Mouse (Mus musculus) myocyte (in vitro differentiated cells): Measurements from ENCODE around the gene Plekha5. TPM values are rescaled to one million over a fixed set of nuclear protein-coding genes. Genes with fewer than 3 reads are reported as not detected.

Experiments
- H3K27me3 ChIP-seq: one replicate; pipeline ENCODE4 v1.6.1; 2011; ENCODE audit not compliant: control insufficient read depth, insufficient read depth, insufficient read length
- H3K36me3 ChIP-seq: one replicate; pipeline ENCODE4 v1.6.1; 2011; ENCODE audit not compliant: control insufficient read depth, insufficient read depth
- H3K4me2 ChIP-seq: one replicate; pipeline ENCODE4 v1.6.1; 2011; ENCODE audit warnings: low read depth, control low read depth
- H3K4me3 ChIP-seq: one replicate; pipeline ENCODE4 v1.5.1; 2011; ENCODE audit warnings: mild to moderate bottlenecking, control low read depth, moderate library complexity
- H3K79me2 ChIP-seq: one replicate; pipeline ENCODE4 v1.6.1; 2011; ENCODE audit not compliant: control insufficient read depth, insufficient read depth
- H3ac ChIP-seq: one replicate; pipeline ENCODE4 v1.6.1; 2011; ENCODE audit not compliant: control insufficient read depth, insufficient read length
- CEBPB ChIP-seq: IDR thresholded peaks from 2 replicates; pipeline ENCODE4 v1.6.1; 2011; ENCODE audit warnings: mild to moderate bottlenecking, moderate library complexity; ENCODE audit not compliant: poor library complexity, insufficient read depth, severe bottlenecking
- E2F4 ChIP-seq: IDR thresholded peaks from one replicate; pipeline ENCODE4 v1.6.1; 2011; ENCODE audit warnings: mild to moderate bottlenecking, control low read depth, moderate library complexity; ENCODE audit not compliant: insufficient read depth
- MAX ChIP-seq: IDR thresholded peaks from one replicate; pipeline ENCODE4 v1.6.1; 2011; ENCODE audit warnings: low read depth, mild to moderate bottlenecking, control low read depth
- MYOD1 ChIP-seq, 3 experiments: IDR thresholded peaks; one replicate each; pipeline ENCODE4 v1.6.1; 2011; ENCODE audit warnings: control low read depth in 2 of 3, low read depth in 2 of 3, mild to moderate bottlenecking in 2 of 3, moderate library complexity in 1 of 3; ENCODE audit not compliant: insufficient read length in 2 of 3, control insufficient read depth in 1 of 3
- MYOG ChIP-seq, 3 experiments: IDR thresholded peaks; one replicate each; pipeline ENCODE4 v1.6.1; 2011; ENCODE audit warnings: control low read depth in 2 of 3, low read depth in 2 of 3, mild to moderate bottlenecking in 2 of 3; ENCODE audit not compliant: insufficient read length in 2 of 3, control insufficient read depth in 1 of 3, insufficient read depth in 1 of 3
- POLR2A ChIP-seq: IDR thresholded peaks from one replicate; pipeline ENCODE4 v1.6.1; 2011; ENCODE audit warnings: low read depth, mild to moderate bottlenecking, control low read depth, moderate library complexity; ENCODE audit not compliant: insufficient read length
- POLR2AphosphoS2 ChIP-seq: IDR thresholded peaks from one replicate; pipeline ENCODE4 v1.6.1; 2011; ENCODE audit warnings: low read depth, control low read depth; ENCODE audit not compliant: insufficient read length
- REST ChIP-seq: IDR thresholded peaks from one replicate; pipeline ENCODE4 v1.6.1; 2011; ENCODE audit warnings: mild to moderate bottlenecking, control low read depth, moderate library complexity; ENCODE audit not compliant: insufficient read depth, insufficient read length
- SRF ChIP-seq: IDR thresholded peaks from one replicate; pipeline ENCODE4 v1.6.1; 2011; ENCODE audit warnings: low read depth; ENCODE audit not compliant: control insufficient read depth, insufficient read length
- TCF12 ChIP-seq: IDR thresholded peaks from one replicate; pipeline ENCODE4 v1.6.1; 2011; ENCODE audit warnings: mild to moderate bottlenecking, control low read depth; ENCODE audit not compliant: poor library complexity, insufficient read depth, severe bottlenecking
- TCF3 ChIP-seq: IDR thresholded peaks from one replicate; pipeline ENCODE4 v1.6.1; 2011; ENCODE audit warnings: low read depth, control low read depth; ENCODE audit not compliant: insufficient read length
- USF1 ChIP-seq: IDR thresholded peaks from one replicate; pipeline ENCODE4 v1.6.1; 2011; ENCODE audit warnings: low read depth, mild to moderate bottlenecking, control low read depth, moderate library complexity
- polyA plus RNA-seq: library from polyadenylated mRNA; unstranded; fragments of >200 nt; fragmentation: generic; extraction: Trizol; gene quantifications from one replicate; pipeline ENCODE4 v1.2.1, GENCODE M21; 2012; ENCODE audit warnings: missing spikeins

Gene Plekha5
- polyA plus RNA-seq, result 12.2 TPM

DNA sequence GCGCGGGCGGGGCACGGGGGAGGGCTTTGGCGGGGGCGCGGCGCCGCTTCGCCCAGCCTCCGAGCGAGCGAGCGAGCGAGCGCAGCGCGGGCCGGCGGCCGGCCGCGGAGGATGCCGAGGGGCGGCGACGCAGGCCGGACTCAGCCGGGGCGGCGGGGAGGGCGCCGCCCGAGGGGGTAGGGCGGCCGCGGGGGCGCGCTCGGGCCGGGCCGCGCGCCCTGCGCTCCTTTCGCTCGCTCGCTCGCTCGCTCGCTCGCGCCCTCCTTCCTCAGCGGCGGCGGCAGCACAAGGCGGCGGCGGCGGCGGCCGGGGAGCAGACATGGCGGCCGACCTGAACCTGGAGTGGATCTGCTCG is at the start of gene Plekha5:
Plekha5 (plus strand) TSS at position 209 of the 355 bp plus-strand sequence.
- Histone ChIP-seq H3K27me3 (no peaks in the 10 kb centered on the region), H3K36me3 (no peaks in the 10 kb centered on the region), H3K79me2 (no peaks in the 10 kb centered on the region), H3ac (peak within 1 kb of the TSS; percentile 74), H3K4me3 (peak within 1 kb of the TSS; percentile 61), H3K4me2 (peak within 1 kb of the TSS; percentile 71)
- TF ChIP-seq POLR2A, result peak; percentile 63
- peak; percentile 40 for TF ChIP-seq POLR2AphosphoS2
- no peak for TF ChIP-seq USF1
- no peak for TF ChIP-seq CEBPB
- TF ChIP-seq TCF3, result no peak

DNA sequence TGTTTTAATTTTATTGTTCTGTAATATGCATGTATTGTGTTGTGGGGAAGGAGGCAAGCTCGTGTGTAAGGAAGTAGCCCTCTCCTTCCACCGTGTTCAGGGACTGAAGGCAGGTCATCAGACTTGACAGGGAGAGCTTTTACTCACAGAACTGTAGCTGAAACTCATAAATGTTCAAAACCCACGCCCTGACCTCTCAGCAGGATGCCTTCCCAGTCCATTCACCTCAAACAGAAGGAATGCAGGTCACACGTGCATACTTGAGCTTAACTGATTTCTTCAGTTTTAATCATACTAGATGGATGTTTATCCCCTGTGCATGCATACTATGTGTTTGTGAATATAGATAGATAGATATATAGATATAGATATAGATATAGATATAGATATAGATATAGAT is 48.2 kb upstream of the Plekha5 start:
- Histone ChIP-seq H3ac (no peak overlapping the region), H3K4me3 (no peak overlapping the region), H3K79me2 (no peaks in the 10 kb centered on the region), H3K36me3 (no peaks in the 10 kb centered on the region), H3K4me2 (no peak overlapping the region), H3K27me3 (no peaks in the 10 kb centered on the region)
- TF ChIP-seq MYOD1 (IDR thresholded peaks at IDR 0.05; ENCODE audit: control insufficient read depth in 1 of 3, insufficient read length in 2 of 3, low read depth in 2 of 3), result no peak
- TF ChIP-seq TCF3, result no peak
- no peak for TF ChIP-seq POLR2AphosphoS2
- no peak for TF ChIP-seq MAX

DNA sequence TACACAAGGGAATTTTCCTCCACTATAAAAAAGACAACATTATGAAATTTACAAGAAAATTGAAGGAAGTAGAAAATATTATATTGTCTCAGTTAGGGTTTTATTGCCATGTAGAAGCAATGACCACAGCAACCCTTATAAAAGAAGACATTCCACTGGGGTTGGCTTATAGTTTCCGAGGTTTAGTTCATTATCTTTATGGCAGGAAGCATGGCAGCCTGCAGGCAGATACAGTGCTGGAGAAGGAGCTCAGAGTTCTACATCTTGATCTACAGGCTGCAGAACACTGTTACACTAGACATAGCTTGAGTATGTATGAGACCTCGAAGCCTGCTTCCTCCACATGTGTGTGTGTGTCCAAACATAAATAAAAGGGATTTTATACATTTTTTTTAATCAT is 43.3 kb upstream of the Plekha5 start:
- no peaks in the 10 kb centered on the region for H3K27me3 ChIP-seq
- TF ChIP-seq POLR2AphosphoS2 (no peak), CEBPB (no peak), E2F4 (no peak), MAX (no peak)
- H3K36me3 ChIP-seq, result no peaks in the 10 kb centered on the region
- H3ac ChIP-seq, result no peak overlapping the region
- no peaks in the 10 kb centered on the region for H3K79me2 ChIP-seq
- H3K4me2 ChIP-seq, result no peak overlapping the region
- no peak overlapping the region for H3K4me3 ChIP-seq

DNA sequence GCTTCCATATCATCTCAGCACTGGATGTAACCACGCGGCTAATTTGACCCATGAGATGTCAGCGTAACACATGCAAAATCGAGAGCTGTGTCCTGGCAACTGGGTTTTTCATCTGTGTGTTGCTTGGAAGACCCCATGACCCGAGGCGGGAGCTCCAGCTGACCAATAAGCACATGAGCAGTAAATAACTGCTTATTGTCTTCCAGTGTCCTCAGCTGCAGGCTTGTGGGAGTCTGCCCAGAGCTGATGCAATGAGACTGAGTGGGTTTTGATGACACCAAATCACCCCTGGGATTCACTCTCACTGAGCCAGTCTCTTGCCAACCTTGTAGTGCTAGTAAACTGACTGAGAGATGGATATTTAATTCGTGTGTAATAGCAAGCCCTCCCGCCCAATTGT is 42.7 kb upstream of the Plekha5 start:
- no peaks in the 10 kb centered on the region for H3K36me3 ChIP-seq
- no peak overlapping the region for H3K4me2 ChIP-seq
- TF ChIP-seq MYOG (IDR thresholded peaks at IDR 0.05; ENCODE audit: control insufficient read depth in 1 of 3, insufficient read depth in 1 of 3, insufficient read length in 2 of 3, low read depth in 2 of 3), result no peak
- TF ChIP-seq TCF3, result no peak
- no peak for TF ChIP-seq SRF
- TF ChIP-seq TCF12, result no peak
- no peak for TF ChIP-seq CEBPB
- TF ChIP-seq MAX, result no peak
- no peak for TF ChIP-seq POLR2AphosphoS2
- TF ChIP-seq REST, result no peak
- no peak for TF ChIP-seq USF1
- no peak for TF ChIP-seq E2F4
- no peak for TF ChIP-seq MYOD1 (IDR thresholded peaks at IDR 0.05; ENCODE audit: control insufficient read depth in 1 of 3, insufficient read length in 2 of 3, low read depth in 2 of 3)
- no peak for TF ChIP-seq POLR2A
- H3K79me2 ChIP-seq, result no peaks in the 10 kb centered on the region
- H3K4me3 ChIP-seq, result no peak overlapping the region
- no peak overlapping the region for H3ac ChIP-seq
- no peaks in the 10 kb centered on the region for H3K27me3 ChIP-seq

DNA sequence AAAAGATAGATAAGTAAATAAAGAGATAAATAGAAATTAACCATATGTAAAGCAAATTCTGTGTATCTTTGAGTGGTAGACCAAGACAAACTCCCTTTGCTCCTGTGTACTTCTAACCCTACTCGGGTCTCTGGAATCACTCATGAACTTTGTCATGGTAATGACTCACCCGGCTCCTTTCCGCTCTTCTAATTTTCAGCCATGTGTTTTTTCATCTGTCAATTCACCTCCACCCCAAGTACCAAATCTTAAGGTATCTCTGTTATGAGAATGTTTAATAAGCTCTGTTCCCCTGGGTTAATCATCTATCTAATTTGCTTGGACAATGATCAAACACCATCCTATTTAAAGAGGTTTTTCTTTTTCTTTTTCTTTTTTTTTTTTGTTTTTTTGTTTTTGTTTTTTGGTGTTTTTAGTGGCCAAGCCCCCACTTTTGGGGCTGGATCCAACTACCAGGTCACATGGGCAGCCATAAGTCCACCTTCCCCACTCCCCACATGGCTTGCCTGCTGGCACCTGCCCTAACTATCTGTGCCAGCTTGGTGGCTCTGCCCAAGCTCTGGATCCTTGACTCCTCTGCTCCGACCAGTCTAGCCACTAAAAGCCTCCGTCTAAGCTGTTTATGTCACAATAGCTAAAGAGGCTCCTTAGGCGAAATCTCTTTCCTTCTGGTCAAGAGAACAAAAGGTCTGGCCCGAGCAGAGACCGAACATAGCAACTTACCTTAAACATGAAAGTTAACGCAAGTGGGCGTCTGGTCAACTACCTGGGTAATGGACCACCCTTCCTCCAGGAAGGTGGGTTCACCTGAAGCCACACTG is 40.1 kb upstream of the Plekha5 start:
- H3K79me2 ChIP-seq, result no peaks in the 10 kb centered on the region
- no peak overlapping the region for H3K4me2 ChIP-seq
- no peak overlapping the region for H3K4me3 ChIP-seq
- TF ChIP-seq CEBPB (no peak), POLR2A (no peak), E2F4 (no peak), TCF12 (no peak), TCF3 (no peak), USF1 (no peak), MYOD1 (IDR thresholded peaks at IDR 0.05; ENCODE audit: control insufficient read depth in 1 of 3, insufficient read length in 2 of 3, low read depth in 2 of 3) (no peak), REST (no peak), SRF (no peak), MAX (no peak), POLR2AphosphoS2 (no peak), MYOG (IDR thresholded peaks at IDR 0.05; ENCODE audit: control insufficient read depth in 1 of 3, insufficient read depth in 1 of 3, insufficient read length in 2 of 3, low read depth in 2 of 3) (no peak)
- H3K27me3 ChIP-seq, result no peaks in the 10 kb centered on the region
- H3ac ChIP-seq, result no peak overlapping the region
- H3K36me3 ChIP-seq, result no peaks in the 10 kb centered on the region
